Mouse (Mus musculus) hindbrain, embryonic 10.5 days (tissue): Measurements from ENCODE around the gene Cldn22. TPM values are rescaled to one million over a fixed set of nuclear protein-coding genes. Genes with fewer than 3 reads are reported as not detected.

Experiments used
- DNase-seq: peaks from one replicate; pipeline ENCODE4 v3.0.0-alpha.2; 2017; ENCODE audit warnings: low spot score
- H3K27ac ChIP-seq: fragments of 300-500 bp; sonication (generic); 2 replicates; pipeline ENCODE4 v1.5.1; 2016; ENCODE audit warnings: mild to moderate bottlenecking, moderate library complexity
- H3K27me3 ChIP-seq: fragments of 300-500 bp; sonication (generic); 2 replicates; pipeline ENCODE4 v1.6.1; 2016; ENCODE audit warnings: mild to moderate bottlenecking; ENCODE audit not compliant: poor library complexity, insufficient read depth, severe bottlenecking
- H3K36me3 ChIP-seq: fragments of 300-500 bp; sonication (generic); 2 replicates; pipeline ENCODE4 v1.6.1; 2016; ENCODE audit warnings: mild to moderate bottlenecking, moderate library complexity
- H3K4me1 ChIP-seq: fragments of 300-500 bp; sonication (generic); replicated peaks from 2 replicates; pipeline ENCODE4 v1.6.1; 2016; ENCODE audit warnings: mild to moderate bottlenecking
- H3K4me3 ChIP-seq: fragments of 300-500 bp; sonication (generic); 2 replicates; pipeline ENCODE4 v1.5.1; 2016; ENCODE audit warnings: mild to moderate bottlenecking, moderate library complexity
- H3K9me3 ChIP-seq: fragments of 300-500 bp; sonication (generic); 2 replicates; pipeline ENCODE4 v1.6.1; 2016; ENCODE audit warnings: mild to moderate bottlenecking, moderate library complexity
- WGBS: fragments of 180-500 bp; shearing (Covaris S2); methylation state at CpG from one replicate; pipeline ENCODE4 v1.1.7; 2016; 5-methylcytosine and 5-hydroxymethylcytosine counted together
- polyA plus RNA-seq: library from polyadenylated mRNA; unstranded; fragments of >200 nt; fragmentation: Nextera tagmentation; extraction: Ambion mirVana; gene quantifications from 2 replicates; pipeline ENCODE4 v1.2.1, GENCODE M21; 2016

Gene Cldn22
- not detected in 2 replicates for polyA plus RNA-seq

- H3K4me3 ChIP-seq: no peak within 1 kb of the TSS
- 0 out of 2 replicates have a peak within 1 kb of the TSS, but pooled peaks have one; percentile 16 for H3K27ac ChIP-seq
- 74% methylated on average over 13 of the region's 13 CpGs for WGBS
- no peaks in the 10 kb centered on the region for H3K27me3 ChIP-seq
- H3K4me1 ChIP-seq: peaks cover 21% of the 10 kb centered on the region
- H3K9me3 ChIP-seq: no peaks in the 10 kb centered on the region
- H3K36me3 ChIP-seq: peaks cover 10% of the 10 kb centered on the region
- DNase-seq: no peak
Measured at GRCm38 (mm10) chr8:47824182-47824581, at the start of gene Cldn22. TSS of gene Cldn22 (plus strand) at chr8:47824482.

GRCm38 (mm10) chr8:47777415-47777814 lies 46.9 kb upstream of the Cldn22 start:
- Histone ChIP-seq H3K4me1 (0 out of 2 replicates have a peak, but pooled peaks cover 4% of the 10 kb centered on the region), H3K9me3 (no peaks in the 10 kb centered on the region), H3K36me3 (no peaks in the 10 kb centered on the region), H3K27me3 (no peaks in the 10 kb centered on the region), H3K4me3 (no peak overlapping the region), H3K27ac (no peak overlapping the region)
- no peak for DNase-seq
- WGBS: 90% methylated on average over 7 of the region's 7 CpGs

GRCm38 (mm10) chr8:47779589-47779988 lies 44.7 kb upstream of the Cldn22 start:
- no peaks in the 10 kb centered on the region for H3K36me3 ChIP-seq
- no peaks in the 10 kb centered on the region for H3K27me3 ChIP-seq
- no peak overlapping the region for H3K27ac ChIP-seq
- WGBS: 90% methylated on average over 6 of the region's 6 CpGs
- H3K4me3 ChIP-seq: no peak overlapping the region
- DNase-seq: no peak
- H3K4me1 ChIP-seq: 0 out of 2 replicates have a peak, but pooled peaks cover 4% of the 10 kb centered on the region
- no peaks in the 10 kb centered on the region for H3K9me3 ChIP-seq

GRCm38 (mm10) chr8:47781881-47782280 lies 42.4 kb upstream of the Cldn22 start:
- no peaks in the 10 kb centered on the region for H3K27me3 ChIP-seq
- H3K4me3 ChIP-seq: no peak overlapping the region
- H3K27ac ChIP-seq: no peak overlapping the region
- H3K9me3 ChIP-seq: no peaks in the 10 kb centered on the region
- H3K36me3 ChIP-seq: no peaks in the 10 kb centered on the region
- H3K4me1 ChIP-seq: 0 out of 2 replicates have a peak, but pooled peaks cover 4% of the 10 kb centered on the region
- DNase-seq: no peak
- 89% methylated on average over 4 of the region's 4 CpGs for WGBS

GRCm38 (mm10) chr8:47783544-47783943 lies 40.7 kb upstream of the Cldn22 start:
- WGBS: 87% methylated on average over 2 of the region's 2 CpGs
- Histone ChIP-seq H3K4me1 (peaks cover 4% of the 10 kb centered on the region; the same call in 1 of the 2 replicates), H3K4me3 (no peak overlapping the region), H3K27me3 (no peaks in the 10 kb centered on the region), H3K9me3 (no peaks in the 10 kb centered on the region), H3K36me3 (no peaks in the 10 kb centered on the region), H3K27ac (no peak overlapping the region)
- no peak for DNase-seq

GRCm38 (mm10) chr8:47783944-47784343 lies 40.3 kb upstream of the Cldn22 start:
- Histone ChIP-seq H3K4me3 (no peak overlapping the region), H3K4me1 (peaks cover 4% of the 10 kb centered on the region; the same call in 1 of the 2 replicates), H3K36me3 (no peaks in the 10 kb centered on the region), H3K9me3 (no peaks in the 10 kb centered on the region), H3K27me3 (no peaks in the 10 kb centered on the region), H3K27ac (no peak overlapping the region)
- DNase-seq: no peak
- 93% methylated on average over 6 of the region's 6 CpGs for WGBS

- Histone ChIP-seq H3K4me3 (no peak overlapping the region), H3K4me1 (peaks cover 4% of the 10 kb centered on the region; the same call in 1 of the 2 replicates), H3K27ac (no peak overlapping the region), H3K9me3 (no peaks in the 10 kb centered on the region), H3K27me3 (no peaks in the 10 kb centered on the region), H3K36me3 (no peaks in the 10 kb centered on the region)
- DNase-seq: no peak
- WGBS: 93% methylated on average over 7 of the region's 7 CpGs
Measured at GRCm38 (mm10) chr8:47784436-47784835, 39.8 kb upstream of the Cldn22 start.

- Histone ChIP-seq H3K4me1 (peaks cover 4% of the 10 kb centered on the region; the same call in 1 of the 2 replicates), H3K27ac (no peak overlapping the region), H3K4me3 (no peak overlapping the region), H3K36me3 (no peaks in the 10 kb centered on the region), H3K9me3 (no peaks in the 10 kb centered on the region), H3K27me3 (no peaks in the 10 kb centered on the region)
- 96% methylated on average over 15 of the region's 15 CpGs for WGBS
- DNase-seq: no peak
Measured at GRCm38 (mm10) chr8:47786323-47786722, 38.0 kb upstream of the Cldn22 start.

GRCm38 (mm10) chr8:47787705-47788104 lies 36.6 kb upstream of the Cldn22 start:
- H3K27ac ChIP-seq: peak overlapping the region; percentile 8; the same call in 1 of the 2 replicates
- no peak for DNase-seq
- WGBS: 75% methylated on average over 10 of the region's 10 CpGs
- H3K4me3 ChIP-seq: no peak overlapping the region
- H3K9me3 ChIP-seq: no peaks in the 10 kb centered on the region
- H3K4me1 ChIP-seq: peaks cover 4% of the 10 kb centered on the region; the same call in 1 of the 2 replicates
- no peaks in the 10 kb centered on the region for H3K27me3 ChIP-seq
- no peaks in the 10 kb centered on the region for H3K36me3 ChIP-seq

- Histone ChIP-seq H3K27me3 (no peaks in the 10 kb centered on the region), H3K27ac (no peak overlapping the region), H3K36me3 (no peaks in the 10 kb centered on the region), H3K4me1 (peaks cover 4% of the 10 kb centered on the region; the same call in 1 of the 2 replicates), H3K4me3 (no peak overlapping the region), H3K9me3 (peaks cover 18% of the 10 kb centered on the region)
- DNase-seq: no peak
- WGBS: 78% methylated on average over 9 of the region's 9 CpGs
Measured at GRCm38 (mm10) chr8:47791986-47792385, 32.3 kb upstream of the Cldn22 start.

GRCm38 (mm10) chr8:47799438-47799837 lies 24.8 kb upstream of the Cldn22 start:
- Histone ChIP-seq H3K27me3 (no peaks in the 10 kb centered on the region), H3K36me3 (no peaks in the 10 kb centered on the region), H3K9me3 (peaks cover 10% of the 10 kb centered on the region), H3K27ac (no peak overlapping the region), H3K4me1 (no peaks in the 10 kb centered on the region), H3K4me3 (no peak overlapping the region)
- no peak for DNase-seq
- 86% methylated on average over 6 of the region's 6 CpGs for WGBS

- H3K36me3 ChIP-seq: no peaks in the 10 kb centered on the region
- H3K27me3 ChIP-seq: no peaks in the 10 kb centered on the region
- no peak overlapping the region for H3K27ac ChIP-seq
- DNase-seq: no peak
- no peaks in the 10 kb centered on the region for H3K4me1 ChIP-seq
- no peak overlapping the region for H3K4me3 ChIP-seq
- no peaks in the 10 kb centered on the region for H3K9me3 ChIP-seq
- WGBS: 86% methylated on average over 2 of the region's 2 CpGs
Measured at GRCm38 (mm10) chr8:47802349-47802748, 21.9 kb upstream of the Cldn22 start.

GRCm38 (mm10) chr8:47804262-47804661 lies 20.0 kb upstream of the Cldn22 start:
- H3K27ac ChIP-seq: no peak overlapping the region
- 88% methylated on average over 1 of the region's 1 CpGs for WGBS
- H3K9me3 ChIP-seq: no peaks in the 10 kb centered on the region
- H3K4me1 ChIP-seq: no peaks in the 10 kb centered on the region
- no peak for DNase-seq
- H3K4me3 ChIP-seq: no peak overlapping the region
- no peaks in the 10 kb centered on the region for H3K27me3 ChIP-seq
- no peaks in the 10 kb centered on the region for H3K36me3 ChIP-seq
